ENCODE assay signal across 16 mouse cellular contexts in genomic region chr10:79660298-79660697, GRCm38 (mm10). TPM values are rescaled to one million over a fixed set of nuclear protein-coding genes. Genes with fewer than 3 reads are reported as not detected.
DNase-seq lines count a peak whose midpoint lies in the region; ATAC-seq and TF ChIP-seq lines count a peak whose summit lies in the region.
"Had no signal": no experiment of that assay in that cellular context is flagged by ENCODE, and none has a peak within 500 bp of the region (broad histone marks: within the 10 kb centered on the region; RNA-seq: fewer than 3 reads in every experiment).

No protein-coding gene starts in this region.

- no peak for TF ChIP-seq EP300 in MEL (IDR thresholded peaks at IDR 0.05; ENCODE audit: low read depth in 1 of 2, low read length in 2 of 2)

- TF ChIP-seq RAD21 in MEL (IDR thresholded peaks at IDR 0.05; ENCODE audit: low read depth, low read length) = peak; percentile 2

- no peak overlapping the region for H3K4me2 ChIP-seq in kidney, embryonic 14.5 days (replicated peaks; ENCODE audit: low read depth, low read length)
- H3K4me2 ChIP-seq in midbrain, postnatal 0 days (ENCODE audit: low read depth, low read length, poor library complexity, severe bottlenecking) = no peak overlapping the region
- H3K4me2 ChIP-seq in midbrain, embryonic 14.5 days (ENCODE audit: low read length) = no peak overlapping the region
- H3K4me2 ChIP-seq: hindbrain, embryonic 15.5 days; liver, embryonic 13.5 days; stomach, embryonic 15.5 days had no signal

- peak; percentile 31; the same call in 1 of the 2 replicates for TF ChIP-seq CTCF in kidney, adult 2 months (conservative IDR thresholded peaks at IDR 0.05; ENCODE audit: insufficient read depth, insufficient read length, low read depth, low read length)
- TF ChIP-seq CTCF in midbrain, postnatal 0 days (IDR thresholded peaks at IDR 0.05) = peak; percentile 63
- peak; percentile 40 to 62 (median 60) for TF ChIP-seq CTCF in MEL (IDR thresholded peaks at IDR 0.05 in 2 of 3, conservative IDR thresholded peaks at IDR 0.05 in 1 of 3; ENCODE audit: control insufficient read depth in 1 of 3, insufficient read depth in 1 of 3, low read depth in 2 of 3, low read length in 3 of 3, poor library complexity in 1 of 3, severe bottlenecking in 1 of 3)

- H3K9ac ChIP-seq in kidney, embryonic 14.5 days (ENCODE audit: low read depth, low read length) = no peak overlapping the region
- no peak overlapping the region for H3K9ac ChIP-seq in midbrain, postnatal 0 days (replicated peaks; ENCODE audit: low read length, poor library complexity, severe bottlenecking)
- H3K9ac ChIP-seq in midbrain, embryonic 14.5 days (replicated peaks; ENCODE audit: low read length) = no peak overlapping the region
- no peak overlapping the region for H3K9ac ChIP-seq in MEL (ENCODE audit: control insufficient read depth, low read depth, low read length, poor library complexity, severe bottlenecking)
- H3K9ac ChIP-seq: hindbrain, embryonic 15.5 days; liver, embryonic 13.5 days; stomach, embryonic 15.5 days had no signal

- no peak for DNase-seq in kidney, adult 2 months
- DNase-seq in midbrain, postnatal 0 days (ENCODE audit: low spot score) = no peak
- no peak for DNase-seq in midbrain, embryonic 14.5 days
- peak; percentile 57 for DNase-seq in MEL (ENCODE audit: low read depth, low spot score)
- DNase-seq in retina, postnatal 1 day = peak; percentile 38
- DNase-seq in urinary bladder, adult 18-20 months (ENCODE audit: low spot score in 2 of 2) = no peak
- DNase-seq: heart, postnatal 10 days; liver, embryonic 13.5 days had no signal

- H3K4me3 ChIP-seq in kidney, adult 2 months (ENCODE audit: insufficient read depth, low read depth, low read length) = no peak overlapping the region
- H3K4me3 ChIP-seq in kidney, embryonic 14.5 days (ENCODE audit: low read length) = no peak overlapping the region
- no peak overlapping the region for H3K4me3 ChIP-seq in midbrain, postnatal 0 days (ENCODE audit: low read depth, low read length)
- H3K4me3 ChIP-seq in midbrain, embryonic 14.5 days (replicated peaks; ENCODE audit: low read depth, low read length) = no peak overlapping the region
- H3K4me3 ChIP-seq in MEL (ENCODE audit: control insufficient read depth in 1 of 2, insufficient read depth in 1 of 2, low read depth in 2 of 2, low read length in 2 of 2) = no peak overlapping the region
- H3K4me3 ChIP-seq: hindbrain, embryonic 15.5 days; liver, embryonic 13.5 days; megakaryocyte, embryonic 14.5 days; stomach, embryonic 15.5 days had no signal

- TF ChIP-seq POLR2A in kidney, adult 2 months (IDR thresholded peaks at IDR 0.05; ENCODE audit: low read depth, low read length) = no peak
- no peak for TF ChIP-seq POLR2A in MEL (IDR thresholded peaks at IDR 0.05; ENCODE audit: control insufficient read depth in 1 of 2, insufficient read depth in 1 of 2, low read depth in 1 of 2, low read length in 2 of 2, poor library complexity in 1 of 2)

- no peaks in the 10 kb centered on the region for H3K27me3 ChIP-seq in kidney, adult 2 months (replicated peaks; ENCODE audit: control insufficient read depth, insufficient read depth, low read length)
- H3K27me3 ChIP-seq in kidney, embryonic 14.5 days (ENCODE audit: control insufficient read depth, insufficient read depth, low read length) = no peaks in the 10 kb centered on the region
- no peaks in the 10 kb centered on the region for H3K27me3 ChIP-seq in midbrain, postnatal 0 days (ENCODE audit: insufficient read depth, low read length)
- H3K27me3 ChIP-seq in midbrain, embryonic 14.5 days (ENCODE audit: control insufficient read depth, insufficient read depth, low read length) = no peaks in the 10 kb centered on the region
- no peaks in the 10 kb centered on the region for H3K27me3 ChIP-seq in MEL (ENCODE audit: control insufficient read depth in 1 of 2, insufficient read depth in 2 of 2, low read length in 2 of 2)
- H3K27me3 ChIP-seq: hindbrain, embryonic 15.5 days; stomach, embryonic 15.5 days had no signal

- 78% methylated on average over 2 of the region's 2 CpGs for WGBS in kidney, adult 2 months
- WGBS in kidney, embryonic 14.5 days = 73% methylated on average over 2 of the region's 2 CpGs
- 72% methylated on average over 2 of the region's 2 CpGs for WGBS in midbrain, postnatal 0 days
- WGBS in midbrain, embryonic 14.5 days = 76% methylated on average over 2 of the region's 2 CpGs

- H3K27ac ChIP-seq in kidney, adult 2 months (ENCODE audit: insufficient read depth, low read depth, low read length) = no peak overlapping the region
- H3K27ac ChIP-seq in kidney, embryonic 14.5 days (ENCODE audit: low read depth, low read length) = no peak overlapping the region
- H3K27ac ChIP-seq in midbrain, postnatal 0 days (ENCODE audit: low read depth, low read length) = no peak overlapping the region
- no peak overlapping the region for H3K27ac ChIP-seq in midbrain, embryonic 14.5 days (replicated peaks; ENCODE audit: low read depth, low read length)
- no peak overlapping the region for H3K27ac ChIP-seq in MEL (ENCODE audit: control insufficient read depth, low read depth, low read length)
- H3K27ac ChIP-seq: hindbrain, embryonic 15.5 days; liver, embryonic 13.5 days; stomach, embryonic 15.5 days had no signal

- H3K9me3 ChIP-seq in kidney, embryonic 14.5 days (ENCODE audit: control insufficient read depth, low read length) = no peaks in the 10 kb centered on the region
- H3K9me3 ChIP-seq in midbrain, postnatal 0 days (ENCODE audit: low read length) = no peaks in the 10 kb centered on the region
- H3K9me3 ChIP-seq in midbrain, embryonic 14.5 days (ENCODE audit: control insufficient read depth, low read length) = no peaks in the 10 kb centered on the region
- no peaks in the 10 kb centered on the region for H3K9me3 ChIP-seq in MEL (replicated peaks; ENCODE audit: insufficient read depth, low read length)
- H3K9me3 ChIP-seq: hindbrain, embryonic 15.5 days; liver, embryonic 13.5 days; megakaryocyte, embryonic 14.5 days; stomach, embryonic 15.5 days had no signal

- no peaks in the 10 kb centered on the region for H3K79me2 ChIP-seq in MEL (ENCODE audit: control insufficient read depth, insufficient read depth, low read length, poor library complexity)

- no peaks in the 10 kb centered on the region for H3K36me3 ChIP-seq in kidney, adult 2 months (ENCODE audit: control insufficient read depth, insufficient read depth, low read length)
- no peaks in the 10 kb centered on the region for H3K36me3 ChIP-seq in kidney, embryonic 14.5 days (ENCODE audit: control insufficient read depth, insufficient read depth, low read length)
- H3K36me3 ChIP-seq in midbrain, postnatal 0 days (ENCODE audit: insufficient read depth, low read length) = no peaks in the 10 kb centered on the region
- no peaks in the 10 kb centered on the region for H3K36me3 ChIP-seq in midbrain, embryonic 14.5 days (ENCODE audit: control insufficient read depth, insufficient read depth, low read length)
- H3K36me3 ChIP-seq in MEL (ENCODE audit: control insufficient read depth in 1 of 2, insufficient read depth in 2 of 2, low read length in 2 of 2) = no peaks in the 10 kb centered on the region
- H3K36me3 ChIP-seq: hindbrain, embryonic 15.5 days; liver, embryonic 13.5 days; stomach, embryonic 15.5 days had no signal

- ATAC-seq in kidney, embryonic 14.5 days (ENCODE audit: low FRiP score, low TSS enrichment) = no peak
- ATAC-seq in midbrain, postnatal 0 days (ENCODE audit: low FRiP score) = no peak
- no peak for ATAC-seq in midbrain, embryonic 14.5 days (ENCODE audit: low FRiP score, low TSS enrichment)
- ATAC-seq: forebrain, embryonic 16.5 days had no signal

- H3K4me1 ChIP-seq in kidney, adult 2 months (ENCODE audit: control insufficient read depth, insufficient read depth, low read length) = no peaks in the 10 kb centered on the region
- 0 out of 2 replicates have a peak, but pooled peaks cover 4% of the 10 kb centered on the region for H3K4me1 ChIP-seq in kidney, embryonic 14.5 days (ENCODE audit: control insufficient read depth, insufficient read depth, low read length)
- peaks cover 7% of the 10 kb centered on the region; the same call in 1 of the 2 replicates for H3K4me1 ChIP-seq in midbrain, postnatal 0 days (ENCODE audit: insufficient read depth, low read length)
- peaks cover 9% of the 10 kb centered on the region for H3K4me1 ChIP-seq in midbrain, embryonic 14.5 days (ENCODE audit: control insufficient read depth, insufficient read depth, low read length)
- H3K4me1 ChIP-seq in MEL (ENCODE audit: control insufficient read depth in 1 of 2, insufficient read depth in 2 of 2, low read length in 2 of 2) = no peaks in the 10 kb centered on the region

RNA-seq across cellular contexts. Expression of gene Madcam1, which starts 4.1 kb away (rescaled TPM):
- polyA plus RNA-seq in kidney, adult 2 months (2012; rRNA removed) = 0.44 TPM in 1 of 2 replicates, not detected in the other
- polyA plus RNA-seq in kidney, embryonic 14.5 days (2014; fragmentation: Nextera tagmentation; extraction: Ambion mirVana) = 2.6 and 3.6 TPM in 2 replicates
- total RNA-seq in midbrain, postnatal 0 days (2014; rRNA removed) = 1.7 and 1.9 TPM in 2 replicates
- polyA plus RNA-seq in midbrain, postnatal 0 days (2015; fragmentation: Nextera tagmentation; extraction: Ambion mirVana) = 1.3 and 1.6 TPM in 2 replicates
- 0.31 and 1.00 TPM in 2 replicates for polyA plus RNA-seq in midbrain, embryonic 14.5 days (2014; fragmentation: Nextera tagmentation; extraction: Ambion mirVana)
- total RNA-seq in MEL (2012; rRNA removed) = not detected in 2 replicates
- polyA plus RNA-seq in MEL (2012; ENCODE audit: insufficient read depth in 1 of 2, insufficient read length in 2 of 2, low read depth in 1 of 2, low replicate concordance in 2 of 2, missing spikeins in 1 of 2) = not detected
- total RNA-seq: adrenal gland, adult 18-20 months; left cerebral cortex, postnatal 25 days had no signal

RNA-seq across cellular contexts. Expression of gene Tpgs1, which starts 8.9 kb away (rescaled TPM):
- polyA plus RNA-seq in kidney, adult 2 months (2012; rRNA removed) = 60.3 and 75.2 TPM in 2 replicates
- 85.7 and 90.9 TPM in 2 replicates for polyA plus RNA-seq in kidney, embryonic 14.5 days (2014; fragmentation: Nextera tagmentation; extraction: Ambion mirVana)
- 80.9 and 85.9 TPM in 2 replicates for total RNA-seq in midbrain, postnatal 0 days (2014; rRNA removed)
- polyA plus RNA-seq in midbrain, postnatal 0 days (2015; fragmentation: Nextera tagmentation; extraction: Ambion mirVana) = 139 and 146 TPM in 2 replicates
- 94.4 and 110 TPM in 2 replicates for polyA plus RNA-seq in midbrain, embryonic 14.5 days (2014; fragmentation: Nextera tagmentation; extraction: Ambion mirVana)
- 17.7 and 23.5 TPM in 2 replicates for total RNA-seq in MEL (2012; rRNA removed)
- polyA plus RNA-seq in MEL (2012; ENCODE audit: insufficient read depth in 1 of 2, insufficient read length in 2 of 2, low read depth in 1 of 2, low replicate concordance in 2 of 2, missing spikeins in 1 of 2) = 10 to 100 TPM in 1 of 2 experiments, not detected in 1; 48.0 TPM

RNA-seq across cellular contexts. Expression of gene Odf3l2, which starts 14.8 kb away (rescaled TPM):
- 0.17 TPM in 1 of 2 replicates, not detected in the other for polyA plus RNA-seq in kidney, adult 2 months (2012; rRNA removed)
- polyA plus RNA-seq in kidney, embryonic 14.5 days (2014; fragmentation: Nextera tagmentation; extraction: Ambion mirVana) = not detected in 2 replicates
- 2.3 TPM in 1 of 2 replicates, not detected in the other for total RNA-seq in midbrain, postnatal 0 days (2014; rRNA removed)
- polyA plus RNA-seq in midbrain, postnatal 0 days (2015; fragmentation: Nextera tagmentation; extraction: Ambion mirVana) = 1.6 and 2.1 TPM in 2 replicates
- polyA plus RNA-seq in midbrain, embryonic 14.5 days (2014; fragmentation: Nextera tagmentation; extraction: Ambion mirVana) = 0.17 and 0.40 TPM in 2 replicates
- not detected in 2 replicates for total RNA-seq in MEL (2012; rRNA removed)
- polyA plus RNA-seq in MEL (2012; ENCODE audit: insufficient read depth in 1 of 2, insufficient read length in 2 of 2, low read depth in 1 of 2, low replicate concordance in 2 of 2, missing spikeins in 1 of 2) = not detected
- total RNA-seq: adrenal gland, adult 18-20 months; heart, postnatal 10 days had no signal
- polyA plus RNA-seq: gonadal fat pad, adult 2 months; liver, embryonic 13.5 days; stomach, embryonic 15.5 days had no signal

RNA-seq across cellular contexts. Expression of gene Cdc34, which starts 21.7 kb away (rescaled TPM):
- polyA plus RNA-seq in kidney, adult 2 months (2012; rRNA removed) = 159 and 183 TPM in 2 replicates
- 105 and 108 TPM in 2 replicates for polyA plus RNA-seq in kidney, embryonic 14.5 days (2014; fragmentation: Nextera tagmentation; extraction: Ambion mirVana)
- 65.8 and 99.4 TPM in 2 replicates for total RNA-seq in midbrain, postnatal 0 days (2014; rRNA removed)
- polyA plus RNA-seq in midbrain, postnatal 0 days (2015; fragmentation: Nextera tagmentation; extraction: Ambion mirVana) = 72.5 and 75.2 TPM in 2 replicates
- polyA plus RNA-seq in midbrain, embryonic 14.5 days (2014; fragmentation: Nextera tagmentation; extraction: Ambion mirVana) = 80.4 and 94.9 TPM in 2 replicates
- total RNA-seq in MEL (2012; rRNA removed) = 288 and 318 TPM in 2 replicates
- 100 to 1,000 TPM; 417 to 422 TPM for polyA plus RNA-seq in MEL (2012; ENCODE audit: insufficient read depth in 1 of 2, insufficient read length in 2 of 2, low read depth in 1 of 2, low replicate concordance in 2 of 2, missing spikeins in 1 of 2)

RNA-seq across cellular contexts. Expression of gene Shc2, which starts 22.6 kb away (rescaled TPM):
- 0.97 and 1.6 TPM in 2 replicates for polyA plus RNA-seq in kidney, adult 2 months (2012; rRNA removed)
- polyA plus RNA-seq in kidney, embryonic 14.5 days (2014; fragmentation: Nextera tagmentation; extraction: Ambion mirVana) = 6.9 and 8.5 TPM in 2 replicates
- total RNA-seq in midbrain, postnatal 0 days (2014; rRNA removed) = 74.5 and 78.2 TPM in 2 replicates
- 25.9 and 26.2 TPM in 2 replicates for polyA plus RNA-seq in midbrain, postnatal 0 days (2015; fragmentation: Nextera tagmentation; extraction: Ambion mirVana)
- 17.2 and 21.6 TPM in 2 replicates for polyA plus RNA-seq in midbrain, embryonic 14.5 days (2014; fragmentation: Nextera tagmentation; extraction: Ambion mirVana)
- not detected in 2 replicates for total RNA-seq in MEL (2012; rRNA removed)
- polyA plus RNA-seq in MEL (2012; ENCODE audit: insufficient read depth in 1 of 2, insufficient read length in 2 of 2, low read depth in 1 of 2, low replicate concordance in 2 of 2, missing spikeins in 1 of 2) = not detected

Comparison
In these comparisons a context has a peak if more than half of its experiments do, and no peak if none do; other contexts are left out.
1. DNase-seq: peak in MEL (single experiment) and retina, postnatal 1 day (single experiment); none in kidney, adult 2 months (single experiment), midbrain, postnatal 0 days (single experiment), midbrain, embryonic 14.5 days (single experiment) and urinary bladder, adult 18-20 months (0 of 2).
2. Peak in every context shown above with its lines, with median percentiles within 50 percentile points of each other: CTCF ChIP-seq.